Mouse (Mus musculus): ENCODE data around the gene Cul7. TPM values are rescaled to one million over a fixed set of nuclear protein-coding genes. Genes with fewer than 3 reads are reported as not detected.

Gene Cul7
- polyA plus RNA-seq, 1 experiment from 2014 or later = 42.0 TPM

DNA sequence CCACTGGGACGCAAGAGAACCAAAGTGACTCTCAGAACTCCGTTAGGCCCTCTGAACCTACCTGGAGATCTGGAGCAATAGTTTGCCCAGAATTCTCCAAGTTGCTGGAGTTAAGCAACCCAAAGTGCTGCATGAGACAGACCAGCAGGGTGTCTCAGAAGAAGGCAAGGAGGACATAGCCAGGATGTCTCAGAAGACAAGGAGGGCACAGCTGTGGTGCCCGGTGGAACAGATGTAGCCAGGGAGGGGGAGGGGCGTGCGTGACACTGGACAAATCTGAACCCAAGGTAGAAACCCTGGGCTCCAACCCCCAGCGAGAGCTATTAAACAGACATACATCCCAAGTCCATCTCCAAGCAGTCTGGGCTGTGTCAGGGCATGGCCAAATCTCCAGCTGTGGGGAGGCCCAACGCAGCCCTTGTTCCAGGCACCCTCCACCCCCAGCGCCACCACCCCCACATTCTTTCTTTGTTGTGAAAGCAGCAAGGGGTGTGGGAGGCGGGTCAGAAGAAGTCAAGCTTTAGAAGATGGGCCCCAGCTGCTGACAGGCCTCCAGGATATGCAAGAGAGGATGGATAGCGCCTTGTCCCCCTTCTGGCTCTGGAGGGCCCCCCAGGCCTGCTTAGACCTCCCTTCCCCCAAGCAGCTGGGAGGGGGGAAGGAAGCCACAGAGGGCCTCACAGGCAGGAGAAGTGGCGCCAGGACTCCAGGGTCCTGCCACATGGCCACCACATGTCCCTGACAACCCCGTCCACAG lies 20.3 kb upstream of the Cul7 start:
- 6% methylated on average over 12 of the region's 12 CpGs for WGBS
- H3K4me1 ChIP-seq = peaks cover 42% of the 10 kb centered on the region
- H3K9ac ChIP-seq = peak overlapping the region; percentile 95

DNA sequence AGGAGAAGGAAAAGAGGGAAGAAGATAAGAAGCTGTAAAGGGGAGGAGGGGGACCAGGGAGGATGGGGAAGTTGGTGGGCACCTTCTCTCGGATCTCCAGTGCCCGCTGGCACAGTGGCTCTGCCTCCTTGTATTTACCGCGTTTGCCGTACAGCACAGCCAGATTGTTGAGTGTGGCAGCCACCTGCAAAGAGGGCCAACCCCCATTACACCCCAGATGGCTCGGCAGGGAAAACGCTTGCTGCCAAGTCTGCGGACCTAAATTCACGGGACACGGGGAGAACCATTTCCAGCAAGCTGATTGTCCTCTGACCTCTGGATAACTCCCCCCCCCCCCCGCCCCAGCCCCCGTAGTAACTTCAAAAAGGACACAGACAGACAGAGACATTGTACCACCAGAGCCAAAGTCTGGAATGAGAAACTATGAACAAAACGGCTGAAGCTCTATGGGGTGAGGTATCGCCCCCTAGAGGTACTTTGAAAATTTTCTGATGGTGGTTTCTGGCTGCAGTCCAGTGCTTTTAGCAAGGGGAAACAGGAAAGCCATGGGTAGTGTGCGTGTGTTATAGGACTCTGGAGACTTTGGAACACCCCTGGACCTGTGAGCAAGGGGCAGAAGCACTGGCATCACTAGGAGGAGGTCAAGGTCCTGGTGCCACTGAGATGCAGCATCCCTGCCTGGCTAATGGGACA lies 13.2 kb upstream of the Cul7 start:
- peak overlapping the region; percentile 38 for H3K9ac ChIP-seq
- no peaks in the 10 kb centered on the region for H3K27me3 ChIP-seq (replicated peaks)
- H3K36me3 ChIP-seq = peaks cover 67% of the 10 kb centered on the region
- 0 out of 2 replicates have a peak, but pooled peaks have one; percentile 21 for ATAC-seq (ENCODE audit: low FRiP score, low read depth)
- H3K4me2 ChIP-seq (replicated peaks) = peak overlapping the region; percentile 45
- peaks cover 7% of the 10 kb centered on the region for H3K4me1 ChIP-seq
- H3K4me3 ChIP-seq = no peak overlapping the region
- no peaks in the 10 kb centered on the region for H3K9me3 ChIP-seq
- WGBS = 16% methylated on average over 15 of the region's 15 CpGs
- no peak overlapping the region for H3K27ac ChIP-seq

More for the DNA sequence above, 20.3 kb upstream of the Cul7 start:
- Histone ChIP-seq H3K9me3 (no peaks in the 10 kb centered on the region), H3K27me3 (replicated peaks) (no peaks in the 10 kb centered on the region; the same call in 1 of the 2 replicates), H3K4me2 (replicated peaks) (peak overlapping the region; percentile 85), H3K4me3 (peak overlapping the region; percentile 94), H3K27ac (peak overlapping the region; percentile 86), H3K36me3 (peaks cover 33% of the 10 kb centered on the region)
- ATAC-seq (ENCODE audit: low FRiP score, low read depth) = peak; percentile 71

- 80% methylated on average over 9 of the region's 9 CpGs for WGBS
- H3K36me3 ChIP-seq = peaks cover 58% of the 10 kb centered on the region
- H3K27me3 ChIP-seq (replicated peaks) = no peaks in the 10 kb centered on the region
- no peak overlapping the region for H3K4me2 ChIP-seq (replicated peaks)
- H3K4me1 ChIP-seq = peaks cover 17% of the 10 kb centered on the region
- H3K27ac ChIP-seq = no peak overlapping the region
- ATAC-seq (ENCODE audit: low FRiP score, low read depth) = no peak
- H3K4me3 ChIP-seq = no peak overlapping the region
- no peak overlapping the region; the same call in 1 of the 2 replicates for H3K9ac ChIP-seq
- H3K9me3 ChIP-seq = no peaks in the 10 kb centered on the region
Observed at GRCm38 (mm10) chr17:46639929-46640328, 10.2 kb upstream of the Cul7 start.

DNA sequence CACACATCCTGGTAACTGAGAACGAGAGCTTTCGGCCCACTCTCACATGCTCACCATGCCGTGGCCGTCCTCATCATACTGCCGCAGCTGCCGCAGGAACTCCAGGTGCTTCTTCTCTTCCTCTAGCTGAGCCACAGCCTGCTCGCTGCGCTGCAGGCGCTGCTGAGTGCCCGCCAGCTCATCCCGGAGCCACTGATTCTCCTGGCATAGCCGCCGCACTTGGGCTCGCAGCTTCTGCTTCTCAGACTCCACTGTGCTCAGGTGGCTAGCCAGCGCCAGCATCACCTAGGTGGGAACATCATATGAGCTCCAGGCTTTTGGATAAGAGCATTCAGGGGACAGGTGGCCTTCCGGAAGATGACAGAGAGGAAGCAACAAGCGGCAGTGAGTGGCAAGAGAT lies 8.1 kb upstream of the Cul7 start:
- Histone ChIP-seq H3K27ac (no peak overlapping the region), H3K9ac (no peak overlapping the region), H3K9me3 (no peaks in the 10 kb centered on the region), H3K4me3 (no peak overlapping the region), H3K27me3 (replicated peaks) (no peaks in the 10 kb centered on the region), H3K36me3 (peaks cover 41% of the 10 kb centered on the region), H3K4me1 (peaks cover 22% of the 10 kb centered on the region), H3K4me2 (replicated peaks) (no peak overlapping the region)
- ATAC-seq (ENCODE audit: low FRiP score, low read depth) = no peak
- WGBS = 90% methylated on average over 17 of the region's 17 CpGs

GRCm38 (mm10) chr17:46644152-46644805 lies 5.9 kb upstream of the Cul7 start:
- peaks cover 24% of the 10 kb centered on the region for H3K4me1 ChIP-seq
- no peak overlapping the region for H3K27ac ChIP-seq
- peak overlapping the region; percentile 93 for H3K4me2 ChIP-seq (replicated peaks)
- no peak for ATAC-seq (ENCODE audit: low FRiP score, low read depth)
- H3K4me3 ChIP-seq = peak overlapping the region; percentile 5; the same call in 1 of the 2 replicates
- 89% methylated on average over 12 of the region's 12 CpGs for WGBS
- H3K9me3 ChIP-seq = no peaks in the 10 kb centered on the region
- H3K27me3 ChIP-seq (replicated peaks) = no peaks in the 10 kb centered on the region
- H3K36me3 ChIP-seq = peaks cover 48% of the 10 kb centered on the region
- H3K9ac ChIP-seq = peak overlapping the region; percentile 76; the same call in 1 of the 2 replicates

- Histone ChIP-seq H3K4me2 (replicated peaks) (peak overlapping the region; percentile 93), H3K27me3 (replicated peaks) (no peaks in the 10 kb centered on the region), H3K4me3 (peak overlapping the region; percentile 72), H3K9ac (peak overlapping the region; percentile 76), H3K4me1 (peaks cover 31% of the 10 kb centered on the region), H3K36me3 (peaks cover 41% of the 10 kb centered on the region), H3K9me3 (no peaks in the 10 kb centered on the region), H3K27ac (no peak overlapping the region; the same call in 1 of the 2 replicates)
- WGBS = 10% methylated on average over 11 of the region's 11 CpGs
- ATAC-seq (ENCODE audit: low FRiP score, low read depth) = no peak
Observed at GRCm38 (mm10) chr17:46644916-46645475, 5.1 kb upstream of the Cul7 start.

DNA sequence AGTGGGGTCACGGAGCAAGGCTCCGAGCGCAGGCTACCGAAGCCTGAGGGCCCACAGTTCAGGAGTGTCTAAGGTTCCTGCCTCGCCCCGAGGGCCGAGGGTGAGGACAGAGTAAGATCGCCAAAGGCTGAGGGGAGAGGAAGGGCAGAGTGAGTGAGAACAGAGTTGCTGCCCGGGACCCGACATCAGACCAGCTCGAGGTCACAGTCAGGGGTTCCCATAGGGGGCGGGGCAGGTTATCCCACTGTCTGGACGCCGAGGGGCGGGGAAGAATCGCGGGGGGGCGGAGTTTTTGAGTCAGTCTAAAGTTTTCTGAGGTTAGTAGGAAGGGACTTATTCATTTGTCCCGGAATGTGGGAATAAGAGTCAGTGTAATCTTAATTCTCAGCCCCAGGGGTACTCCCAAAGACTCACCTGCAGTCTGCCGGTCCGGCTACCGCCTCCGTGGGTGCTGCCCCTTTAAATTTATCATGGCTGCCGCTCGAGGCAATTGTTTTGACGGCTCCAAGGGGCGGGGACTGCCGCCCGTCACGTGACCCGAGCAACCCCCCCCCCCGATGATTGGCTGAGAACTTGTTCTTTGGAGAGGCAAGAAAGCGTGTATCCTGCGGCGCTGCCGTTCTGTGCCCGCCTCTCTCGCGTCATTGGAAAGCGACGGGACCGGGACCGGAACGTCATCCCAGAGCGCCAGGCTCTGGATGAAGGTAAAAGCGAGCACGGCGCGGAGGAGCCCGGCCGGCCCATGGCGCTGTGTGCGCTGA lies 4.4 kb upstream of the Cul7 start, which contains the start of the genes Klc4 and Mrpl2:
TSS of gene Klc4 (minus strand) at position 462 of the 761 bp plus-strand sequence.
TSS of gene Mrpl2 (plus strand) at position 669 of the 761 bp plus-strand sequence.
- H3K4me1 ChIP-seq = peaks cover 32% of the 10 kb centered on the region
- H3K9me3 ChIP-seq = no peaks in the 10 kb centered on the region
- H3K36me3 ChIP-seq = peaks cover 33% of the 10 kb centered on the region
- peak within 1 kb of the TSS; percentile 76 for H3K9ac ChIP-seq
- peak within 1 kb of the TSS; percentile 93 for H3K4me2 ChIP-seq (replicated peaks)
- ATAC-seq (ENCODE audit: low FRiP score, low read depth) = peak; percentile 70
- H3K27me3 ChIP-seq (replicated peaks) = no peaks in the 10 kb centered on the region
- peak within 1 kb of the TSS; percentile 72 for H3K4me3 ChIP-seq
- under 1% methylated on average over 53 of the region's 53 CpGs for WGBS
- no peak within 1 kb of the TSS; the same call in 1 of the 2 replicates for H3K27ac ChIP-seq

DNA sequence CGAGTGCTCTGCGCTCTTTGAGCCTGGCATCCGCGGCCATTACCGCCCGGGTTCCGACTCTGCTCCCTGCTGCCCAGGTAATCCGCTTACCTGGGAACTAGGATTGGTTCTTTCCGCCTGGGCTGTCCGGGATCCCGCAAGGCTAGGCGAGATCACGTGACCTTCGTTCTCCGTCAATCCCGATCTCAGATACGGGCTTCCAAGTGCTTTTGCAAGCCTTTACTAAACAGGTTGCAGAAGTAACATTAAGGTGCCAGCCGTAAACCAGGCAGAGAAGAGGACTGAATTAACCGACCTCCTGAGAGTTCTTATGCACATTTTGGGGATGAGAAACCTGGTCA lies 3.8 kb upstream of the Cul7 start:
- peaks cover 28% of the 10 kb centered on the region for H3K36me3 ChIP-seq
- peaks cover 37% of the 10 kb centered on the region for H3K4me1 ChIP-seq
- H3K4me3 ChIP-seq = peak overlapping the region; percentile 72
- no peaks in the 10 kb centered on the region for H3K27me3 ChIP-seq (replicated peaks)
- peak overlapping the region; percentile 72 for H3K9ac ChIP-seq
- no peaks in the 10 kb centered on the region for H3K9me3 ChIP-seq
- H3K4me2 ChIP-seq (replicated peaks) = peak overlapping the region; percentile 93
- no peak; the same call in 1 of the 2 replicates for ATAC-seq (ENCODE audit: low FRiP score, low read depth)
- WGBS = under 1% methylated on average over 19 of the region's 19 CpGs
- no peak overlapping the region for H3K27ac ChIP-seq

GRCm38 (mm10) chr17:46647279-46647678 lies 2.9 kb upstream of the Cul7 start:
- Histone ChIP-seq H3K27ac (no peak overlapping the region), H3K4me1 (peaks cover 47% of the 10 kb centered on the region), H3K9me3 (no peaks in the 10 kb centered on the region), H3K36me3 (peaks cover 24% of the 10 kb centered on the region), H3K9ac (no peak overlapping the region), H3K27me3 (replicated peaks) (no peaks in the 10 kb centered on the region), H3K4me2 (replicated peaks) (0 out of 2 replicates have a peak overlapping the region, but pooled peaks have one; percentile 93), H3K4me3 (peak overlapping the region; percentile 72; the same call in 1 of the 2 replicates)
- WGBS = 94% methylated on average over 7 of the region's 7 CpGs
- ATAC-seq (ENCODE audit: low FRiP score, low read depth) = no peak

- no peak overlapping the region for H3K4me2 ChIP-seq (replicated peaks)
- ATAC-seq (ENCODE audit: low FRiP score, low read depth) = no peak
- peaks cover 56% of the 10 kb centered on the region for H3K4me1 ChIP-seq
- no peaks in the 10 kb centered on the region for H3K9me3 ChIP-seq
- no peak overlapping the region for H3K27ac ChIP-seq
- H3K36me3 ChIP-seq = peaks cover 27% of the 10 kb centered on the region
- H3K9ac ChIP-seq = no peak overlapping the region
- no peak overlapping the region for H3K4me3 ChIP-seq
- no peaks in the 10 kb centered on the region for H3K27me3 ChIP-seq (replicated peaks)
- WGBS = 94% methylated on average over 9 of the region's 9 CpGs
Observed at GRCm38 (mm10) chr17:46648436-46648835, 1.7 kb upstream of the Cul7 start.

GRCm38 (mm10) chr17:46649811-46650210 lies 326 bp upstream of the Cul7 start:
- Histone ChIP-seq H3K9me3 (no peaks in the 10 kb centered on the region), H3K4me1 (peaks cover 53% of the 10 kb centered on the region), H3K9ac (peak overlapping the region; percentile 92), H3K4me3 (peak overlapping the region; percentile 67), H3K27ac (peak overlapping the region; percentile 92), H3K27me3 (replicated peaks) (no peaks in the 10 kb centered on the region), H3K36me3 (peaks cover 41% of the 10 kb centered on the region), H3K4me2 (replicated peaks) (peak overlapping the region; percentile 91)
- WGBS = 34% methylated on average over 15 of the region's 15 CpGs
- no peak for ATAC-seq (ENCODE audit: low FRiP score, low read depth)
